In the genomic region with DNA sequence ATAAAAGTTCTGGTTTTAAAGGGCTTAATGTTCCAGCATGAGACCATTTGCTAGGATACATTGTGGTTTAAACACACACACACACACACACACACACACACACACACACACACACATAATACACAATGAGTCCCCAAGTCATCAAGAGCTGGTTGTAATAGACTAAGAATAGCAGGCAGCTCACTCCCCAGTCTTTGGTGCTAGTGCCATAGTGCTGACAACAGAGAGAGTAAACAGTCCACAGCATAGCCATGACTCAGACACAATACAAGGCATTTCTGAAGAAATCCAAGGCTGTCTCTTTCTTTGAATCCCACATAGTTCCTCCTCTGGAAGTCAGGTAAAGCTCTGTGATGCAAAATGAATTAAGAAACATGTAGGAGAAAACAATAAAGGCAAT, we compare ENCODE assay signal across 33 mouse cellular contexts. TPM values are rescaled to one million over a fixed set of nuclear protein-coding genes. Genes with fewer than 3 reads are reported as not detected.
DNase-seq lines count a peak whose midpoint lies in the region; ATAC-seq and TF ChIP-seq lines count a peak whose summit lies in the region.
"Had no signal": no experiment of that assay in that cellular context is flagged by ENCODE, and none has a peak within 500 bp of the region (broad histone marks: within the 10 kb centered on the region; RNA-seq: fewer than 3 reads in every experiment).

No protein-coding gene starts in this region.

- H3K27me3 ChIP-seq in heart, embryonic 12.5 days (replicated peaks): no peaks in the 10 kb centered on the region
- no peaks in the 10 kb centered on the region for H3K27me3 ChIP-seq in heart, embryonic 15.5 days
- H3K27me3 ChIP-seq in heart, adult 2 months (ENCODE audit: control insufficient read depth, insufficient read depth, low read length): no peaks in the 10 kb centered on the region
- no peaks in the 10 kb centered on the region for H3K27me3 ChIP-seq in stomach, postnatal 0 days (ENCODE audit: control insufficient read depth, insufficient read depth, low read length)
- H3K27me3 ChIP-seq: CH12.LX; embryonic facial prominence, embryonic 12.5 days; embryonic facial prominence, embryonic 15.5 days; forebrain, embryonic 12.5 days; forebrain, embryonic 15.5 days had no signal

- ATAC-seq in heart, embryonic 12.5 days (ENCODE audit: insufficient number of reproducible peaks, low FRiP score): peak; percentile 61; the same call in 1 of the 2 replicates
- ATAC-seq in heart, embryonic 15.5 days (replicated peaks; ENCODE audit: insufficient number of reproducible peaks, insufficient read depth, low FRiP score, low read depth): peak; percentile 89; the same call in 1 of the 2 replicates
- ATAC-seq in stomach, postnatal 0 days (ENCODE audit: low FRiP score, low TSS enrichment): peak; percentile 93
- ATAC-seq: forebrain, embryonic 15.5 days; hindbrain, postnatal 0 days; inflammation-experienced regulatory T-cells, adult 6 months; intestine, embryonic 16.5 days had no signal

- no peak overlapping the region for H3K4me3 ChIP-seq in heart, embryonic 12.5 days
- H3K4me3 ChIP-seq in heart, embryonic 15.5 days: no peak overlapping the region
- H3K4me3 ChIP-seq in heart, adult 2 months: no peak overlapping the region
- H3K4me3 ChIP-seq in stomach, postnatal 0 days (ENCODE audit: low read depth, low read length): no peak overlapping the region
- H3K4me3 ChIP-seq: embryonic facial prominence, embryonic 12.5 days; embryonic facial prominence, embryonic 15.5 days; erythroblast, embryonic 14.5 days; forebrain, embryonic 12.5 days; forebrain, embryonic 15.5 days had no signal

- H3K4me1 ChIP-seq in heart, embryonic 12.5 days (replicated peaks): peaks cover 10% of the 10 kb centered on the region
- H3K4me1 ChIP-seq in heart, embryonic 15.5 days (replicated peaks): peaks cover 8% of the 10 kb centered on the region
- H3K4me1 ChIP-seq in heart, adult 2 months (ENCODE audit: control insufficient read depth, insufficient read depth, low read length): no peaks in the 10 kb centered on the region
- H3K4me1 ChIP-seq in stomach, postnatal 0 days (replicated peaks; ENCODE audit: control insufficient read depth, insufficient read depth): no peaks in the 10 kb centered on the region
- H3K4me1 ChIP-seq: embryonic facial prominence, embryonic 12.5 days; embryonic facial prominence, embryonic 15.5 days; forebrain, embryonic 12.5 days; forebrain, embryonic 15.5 days had no signal

- peak overlapping the region; percentile 43; the same call in 1 of the 2 replicates for H3K27ac ChIP-seq in heart, embryonic 12.5 days (ENCODE audit: poor library complexity, severe bottlenecking)
- peak overlapping the region; percentile 52 for H3K27ac ChIP-seq in heart, embryonic 15.5 days
- no peak overlapping the region for H3K27ac ChIP-seq in heart, adult 2 months
- no peak overlapping the region for H3K27ac ChIP-seq in stomach, postnatal 0 days (replicated peaks)
- H3K27ac ChIP-seq: embryonic facial prominence, embryonic 12.5 days; embryonic facial prominence, embryonic 15.5 days; forebrain, embryonic 12.5 days; forebrain, embryonic 15.5 days; hindbrain, embryonic 14.5 days; hindbrain, postnatal 0 days had no signal

- intact Hi-C loops in heart, postnatal 25 days (cut with DNase I): no loop called here
- intact Hi-C loops in heart, adult 2 months (cut with DNase I): no loop called here
- intact Hi-C loops in heart, postnatal 10 days (cut with DNase I): no loop called here
- intact Hi-C loops in heart, postnatal 36 days (cut with DNase I): no loop called here

- H3K36me3 ChIP-seq in heart, embryonic 12.5 days: no peaks in the 10 kb centered on the region
- no peaks in the 10 kb centered on the region for H3K36me3 ChIP-seq in heart, embryonic 15.5 days
- no peaks in the 10 kb centered on the region for H3K36me3 ChIP-seq in heart, adult 2 months (ENCODE audit: control insufficient read depth, insufficient read depth, low read length)
- H3K36me3 ChIP-seq in stomach, postnatal 0 days (ENCODE audit: control insufficient read depth, insufficient read depth, low read length): no peaks in the 10 kb centered on the region
- H3K36me3 ChIP-seq: embryonic facial prominence, embryonic 12.5 days; embryonic facial prominence, embryonic 15.5 days; forebrain, embryonic 12.5 days; forebrain, embryonic 15.5 days; G1E had no signal

- no peak for TF ChIP-seq CTCF in heart, adult 2 months (IDR thresholded peaks at IDR 0.05)
- TF ChIP-seq CTCF in stomach, postnatal 0 days (IDR thresholded peaks at IDR 0.05; ENCODE audit: low read depth): no peak

- TF ChIP-seq EP300 in heart, adult 2 months (IDR thresholded peaks at IDR 0.05; ENCODE audit: insufficient read depth, low read depth, low read length): no peak
- no peak for TF ChIP-seq EP300 in stomach, postnatal 0 days (optimal IDR thresholded peaks at IDR 0.05)

- H3K79me2 ChIP-seq in heart, adult 2 months (replicated peaks; ENCODE audit: control insufficient read depth, insufficient read depth, low read length): no peaks in the 10 kb centered on the region

- no peaks in the 10 kb centered on the region for H3K9me3 ChIP-seq in heart, embryonic 12.5 days (replicated peaks)
- no peaks in the 10 kb centered on the region for H3K9me3 ChIP-seq in heart, embryonic 15.5 days (replicated peaks)
- H3K9me3 ChIP-seq in stomach, postnatal 0 days (ENCODE audit: control insufficient read depth, low read length): no peaks in the 10 kb centered on the region
- H3K9me3 ChIP-seq: embryonic facial prominence, embryonic 12.5 days; embryonic facial prominence, embryonic 15.5 days; forebrain, embryonic 12.5 days; forebrain, embryonic 15.5 days; G1E had no signal

- no peak overlapping the region for H3K4me2 ChIP-seq in heart, embryonic 12.5 days
- no peak overlapping the region for H3K4me2 ChIP-seq in heart, embryonic 15.5 days
- no peak overlapping the region for H3K4me2 ChIP-seq in stomach, postnatal 0 days (replicated peaks; ENCODE audit: low read depth)
- H3K4me2 ChIP-seq: embryonic facial prominence, embryonic 12.5 days; embryonic facial prominence, embryonic 15.5 days; forebrain, embryonic 12.5 days; forebrain, embryonic 15.5 days; hindbrain, embryonic 14.5 days had no signal

- H3K9ac ChIP-seq in heart, embryonic 12.5 days: no peak overlapping the region
- no peak overlapping the region for H3K9ac ChIP-seq in heart, embryonic 15.5 days
- no peak overlapping the region for H3K9ac ChIP-seq in heart, adult 2 months (ENCODE audit: low read depth, low read length)
- no peak overlapping the region for H3K9ac ChIP-seq in stomach, postnatal 0 days (ENCODE audit: low read length)
- H3K9ac ChIP-seq: embryonic facial prominence, embryonic 12.5 days; embryonic facial prominence, embryonic 15.5 days; forebrain, embryonic 12.5 days; forebrain, embryonic 15.5 days; hindbrain, embryonic 14.5 days had no signal

- no peak for DNase-seq in heart, postnatal 25 days (ENCODE audit: low spot score)
- no peak for DNase-seq in heart, adult 2 months
- DNase-seq in heart, postnatal 10 days: peak; percentile 18 to 34
- no peak for DNase-seq in heart, postnatal 36 days
- no peak for DNase-seq in stomach, postnatal 0 days (ENCODE audit: low spot score)
- DNase-seq: adrenal gland, adult 2 months; adrenal gland, postnatal 14 days; B cell, adult 2 months; cerebellum, adult 11 months; cerebellum, adult 2 months; cerebellum, adult 9-11 months; cerebellum, postnatal 25 days; gastrocnemius, postnatal 10 days; gastrocnemius, postnatal 36 days; kidney, adult 18-20 months; kidney, adult 9 months had no signal

- TF ChIP-seq POLR2A in heart, adult 2 months (IDR thresholded peaks at IDR 0.05; ENCODE audit: insufficient read depth, low read depth, low read length): no peak

RNA-seq across cellular contexts. Expression of a gene that starts 20.8 kb away (rescaled TPM):
- 0.37 and 0.51 TPM in 2 replicates for polyA plus RNA-seq in heart, embryonic 12.5 days (2016; fragmentation: Nextera tagmentation; extraction: Ambion mirVana)
- total RNA-seq in heart, postnatal 25 days (2021): not detected
- polyA plus RNA-seq in heart, embryonic 15.5 days (2015; fragmentation: Nextera tagmentation; extraction: Ambion mirVana): 0.37 and 0.52 TPM in 2 replicates
- total RNA-seq in heart, adult 2 months (2021): not detected
- polyA plus RNA-seq in heart, adult 2 months (2012; rRNA removed): not detected in 2 replicates
- not detected for total RNA-seq in heart, postnatal 10 days (2021)
- not detected for total RNA-seq in heart, postnatal 36 days (2021)
- 14.4 and 14.9 TPM in 2 replicates for polyA plus RNA-seq in stomach, postnatal 0 days (2015; fragmentation: Nextera tagmentation; extraction: Ambion mirVana)
- total RNA-seq: adrenal gland, adult 2 months; adrenal gland, postnatal 14 days; CH12.LX; common myeloid progenitor, adult 5-6 weeks; G1E; gastrocnemius, postnatal 10 days; gastrocnemius, postnatal 36 days; granulocyte monocyte progenitor cell, adult 5-6 weeks; hindbrain, postnatal 0 days had no signal
- polyA plus RNA-seq: adrenal gland, adult 2 months; erythroblast, embryonic 14.5 days; forebrain, embryonic 12.5 days; G1E; hindbrain, embryonic 11.5 days had no signal

RNA-seq across cellular contexts. Expression of a gene that starts 44.2 kb away (rescaled TPM):
- 0.13 and 0.17 TPM in 2 replicates for polyA plus RNA-seq in heart, embryonic 12.5 days (2016; fragmentation: Nextera tagmentation; extraction: Ambion mirVana)
- under 1 TPM in 1 of 2 experiments, not detected in 1; 0.06 TPM for total RNA-seq in heart, postnatal 25 days (2021)
- polyA plus RNA-seq in heart, embryonic 15.5 days (2015; fragmentation: Nextera tagmentation; extraction: Ambion mirVana): 0.08 and 0.09 TPM in 2 replicates
- total RNA-seq in heart, adult 2 months (2021): under 1 TPM; 0.07 to 0.08 TPM
- polyA plus RNA-seq in heart, adult 2 months (2012; rRNA removed): 0.04 and 0.06 TPM in 2 replicates
- under 1 TPM; 0.05 to 0.17 TPM for total RNA-seq in heart, postnatal 10 days (2021)
- total RNA-seq in heart, postnatal 36 days (2021): under 1 TPM in 1 of 2 experiments, not detected in 1; 0.11 TPM
- polyA plus RNA-seq in stomach, postnatal 0 days (2015; fragmentation: Nextera tagmentation; extraction: Ambion mirVana): 3.2 and 3.3 TPM in 2 replicates
- total RNA-seq: adrenal gland, adult 2 months; CH12.LX; common myeloid progenitor, adult 5-6 weeks; G1E; gastrocnemius, postnatal 36 days; granulocyte monocyte progenitor cell, adult 5-6 weeks; hindbrain, postnatal 0 days had no signal
- polyA plus RNA-seq: adrenal gland, adult 2 months; cerebellum, adult 2 months; embryonic facial prominence, embryonic 12.5 days; erythroblast, embryonic 14.5 days; forebrain, embryonic 12.5 days; forebrain, embryonic 15.5 days; G1E; hindbrain, embryonic 11.5 days; hindbrain, embryonic 14.5 days; hindbrain, postnatal 0 days; inflammation-experienced regulatory T-cells, adult 6 months; kidney, embryonic 16.5 days had no signal

Comparison
In these comparisons a context has a peak if more than half of its experiments do, and no peak if none do; other contexts are left out.
1. H3K27ac ChIP-seq: peak in heart, embryonic 12.5 days (single experiment) and heart, embryonic 15.5 days (single experiment); none in heart, adult 2 months (single experiment) and stomach, postnatal 0 days (single experiment).
2. DNase-seq: peak in heart, postnatal 10 days (2 of 2); none in heart, postnatal 25 days (single experiment), heart, adult 2 months (0 of 2), heart, postnatal 36 days (0 of 2) and stomach, postnatal 0 days (single experiment).
3. Peak in every context shown above with its lines, with median percentiles within 50 percentile points of each other: ATAC-seq.